Mouse (Mus musculus) liver, postnatal 0 days (tissue): Measurements from ENCODE around the gene Ptcd3.

Source experiments
- CTCF ChIP-seq: sonication (generic); IDR thresholded peaks from 2 replicates; pipeline ENCODE4 v1.5.1; 2016; ENCODE audit warnings: antibody characterized with exemption, low read depth
- EP300 ChIP-seq: IDR thresholded peaks from 2 replicates; pipeline ENCODE4 v1.6.1; 2016; ENCODE audit warnings: antibody characterized with exemption, low read depth, mild to moderate bottlenecking

- TF ChIP-seq EP300 (no peak), CTCF (peak; percentile 59)
Measured at GRCm38 (mm10) chr6:71868809-71869208, 39.7 kb downstream of the Ptcd3 start.
